Comparison of ENCODE assay signal across 10 mouse cellular contexts in genomic region chr10:52416458-52416857, GRCm38 (mm10). TPM values are rescaled to one million over a fixed set of nuclear protein-coding genes. Genes with fewer than 3 reads are reported as not detected.
A peak's percentile ranks its signal among the peaks of the same experiment; 100 is the strongest.
DNase-seq lines count a peak whose midpoint lies in the region; ATAC-seq and TF ChIP-seq lines count a peak whose summit lies in the region.
"Had no signal": no experiment of that assay in that cellular context is flagged by ENCODE, and none has a peak within 500 bp of the region (broad histone marks: within the 10 kb centered on the region; RNA-seq: fewer than 3 reads in every experiment).

No protein-coding gene starts in this region.

- no peak for TF ChIP-seq RAD21 in MEL (IDR thresholded peaks at IDR 0.05; ENCODE audit: low read depth, low read length)

- H3K4me1 ChIP-seq in heart, embryonic 10.5 days, result peaks cover 10% of the 10 kb centered on the region; the same call in 1 of the 2 replicates
- peaks cover 8 to 12% of the 10 kb centered on the region in 2 experiments for H3K4me1 ChIP-seq in MEL (ENCODE audit: control insufficient read depth in 1 of 2, insufficient read depth in 2 of 2, low read length in 2 of 2)
- H3K4me1 ChIP-seq in heart, embryonic 15.5 days (replicated peaks), result peaks cover 26% of the 10 kb centered on the region
- H3K4me1 ChIP-seq in liver, embryonic 16.5 days (ENCODE audit: control insufficient read depth, low read depth, low read length), result peaks cover 18% of the 10 kb centered on the region

- peak overlapping the region; percentile 94 for H3K4me3 ChIP-seq in heart, embryonic 10.5 days
- H3K4me3 ChIP-seq in MEL (ENCODE audit: control insufficient read depth in 1 of 2, insufficient read depth in 1 of 2, low read depth in 2 of 2, low read length in 2 of 2), result peak overlapping the region; percentile 27 to 82; a peak in 3 of 4 replicates
- peak overlapping the region; percentile 100 for H3K4me3 ChIP-seq in heart, embryonic 15.5 days
- no peak overlapping the region for H3K4me3 ChIP-seq in liver, embryonic 16.5 days (ENCODE audit: low read depth, low read length)

- peak overlapping the region; percentile 60 for H3K4me2 ChIP-seq in heart, embryonic 15.5 days
- H3K4me2 ChIP-seq in liver, embryonic 16.5 days (ENCODE audit: low read depth, low read length), result peak overlapping the region; percentile 61

- no peaks in the 10 kb centered on the region for H3K27me3 ChIP-seq in heart, embryonic 10.5 days (ENCODE audit: insufficient read depth, poor library complexity, severe bottlenecking)
- H3K27me3 ChIP-seq in MEL (ENCODE audit: control insufficient read depth in 1 of 2, insufficient read depth in 2 of 2, low read length in 2 of 2), result no peaks in the 10 kb centered on the region
- H3K27me3 ChIP-seq in heart, embryonic 15.5 days, result no peaks in the 10 kb centered on the region
- H3K27me3 ChIP-seq in liver, embryonic 16.5 days (ENCODE audit: control insufficient read depth, insufficient read depth, low read depth, low read length), result no peaks in the 10 kb centered on the region

- no peaks in the 10 kb centered on the region for H3K36me3 ChIP-seq in heart, embryonic 10.5 days
- peaks cover 0 to 28% of the 10 kb centered on the region in 2 experiments; a peak in 3 of 4 replicates for H3K36me3 ChIP-seq in MEL (ENCODE audit: control insufficient read depth in 1 of 2, insufficient read depth in 2 of 2, low read length in 2 of 2)
- no peaks in the 10 kb centered on the region for H3K36me3 ChIP-seq in heart, embryonic 15.5 days
- H3K36me3 ChIP-seq in liver, embryonic 16.5 days (ENCODE audit: control insufficient read depth, insufficient read depth), result no peaks in the 10 kb centered on the region

- DNase-seq in heart, embryonic 10.5 days (ENCODE audit: low spot score), result no peak
- DNase-seq in heart, postnatal 14 days, result no peak
- DNase-seq in MEL (ENCODE audit: low read depth, low spot score), result no peak
- no peak for DNase-seq in gastrocnemius, adult 18-20 months (ENCODE audit: low spot score)
- DNase-seq in spleen, postnatal 4 days (ENCODE audit: low spot score in 2 of 2), result no peak

- no peak for TF ChIP-seq POLR2A in MEL (IDR thresholded peaks at IDR 0.05; ENCODE audit: control insufficient read depth in 1 of 2, insufficient read depth in 1 of 2, low read depth in 1 of 2, low read length in 2 of 2, poor library complexity in 1 of 2)

- ATAC-seq in heart, embryonic 15.5 days (replicated peaks; ENCODE audit: insufficient number of reproducible peaks, insufficient read depth, low FRiP score, low read depth), result no peak
- no peak for ATAC-seq in liver, embryonic 16.5 days (ENCODE audit: low read depth)
- no peak for ATAC-seq in megakaryocyte progenitor cell, adult 5-6 weeks (replicated peaks; ENCODE audit: poor library complexity)

- no peak for TF ChIP-seq EP300 in MEL (IDR thresholded peaks at IDR 0.05; ENCODE audit: low read depth in 1 of 2, low read length in 2 of 2)

- H3K79me2 ChIP-seq in MEL (ENCODE audit: control insufficient read depth, insufficient read depth, low read length, poor library complexity), result peaks cover 37% of the 10 kb centered on the region

- no peaks in the 10 kb centered on the region for H3K9me3 ChIP-seq in heart, embryonic 10.5 days
- no peaks in the 10 kb centered on the region for H3K9me3 ChIP-seq in MEL (replicated peaks; ENCODE audit: insufficient read depth, low read length)
- no peaks in the 10 kb centered on the region for H3K9me3 ChIP-seq in heart, embryonic 15.5 days (replicated peaks)
- no peaks in the 10 kb centered on the region for H3K9me3 ChIP-seq in liver, embryonic 16.5 days (replicated peaks; ENCODE audit: control insufficient read depth, low read length)

- TF ChIP-seq CTCF in MEL (IDR thresholded peaks at IDR 0.05 in 2 of 3, conservative IDR thresholded peaks at IDR 0.05 in 1 of 3; ENCODE audit: control insufficient read depth in 1 of 3, insufficient read depth in 1 of 3, low read depth in 2 of 3, low read length in 3 of 3, poor library complexity in 1 of 3, severe bottlenecking in 1 of 3), result no peak

- intact Hi-C loops in heart, postnatal 14 days (cut with DNase I), result loop anchor here (2.0 to 5.0 kb wide), 2 partner anchors 26 to 34 kb away; partner anchors contain the start of gene Gopc

- peak overlapping the region; percentile 58 for H3K9ac ChIP-seq in MEL (ENCODE audit: control insufficient read depth, low read depth, low read length, poor library complexity, severe bottlenecking)
- no peak overlapping the region for H3K9ac ChIP-seq in heart, embryonic 15.5 days
- H3K9ac ChIP-seq in liver, embryonic 16.5 days (ENCODE audit: low read depth, low read length), result no peak overlapping the region

- WGBS in heart, embryonic 10.5 days, result 56% methylated on average over 2 of the region's 2 CpGs
- 36% methylated on average over 2 of the region's 2 CpGs for WGBS in heart, embryonic 15.5 days
- WGBS in liver, embryonic 16.5 days (ENCODE audit: insufficient replicate concordance), result 41% methylated on average over 2 of the region's 2 CpGs

- H3K27ac ChIP-seq in heart, embryonic 10.5 days, result peak overlapping the region; percentile 93; the same call in 1 of the 2 replicates
- H3K27ac ChIP-seq in MEL (ENCODE audit: control insufficient read depth, low read depth, low read length), result no peak overlapping the region
- peak overlapping the region; percentile 97 for H3K27ac ChIP-seq in heart, embryonic 15.5 days
- H3K27ac ChIP-seq in liver, embryonic 16.5 days (ENCODE audit: low read length), result no peak overlapping the region

TF ChIP-seq in MEL, 35 proteins besides CTCF, POLR2A, EP300 and RAD21:
- TF ChIP-seq CHD2 (IDR thresholded peaks at IDR 0.05; ENCODE audit: low read length) (no peak), GATA1 (IDR thresholded peaks at IDR 0.05; ENCODE audit: low read depth, low read length) (peak; percentile 12; the same call in 1 of the 2 replicates), BHLHE40 (IDR thresholded peaks at IDR 0.05; ENCODE audit: borderline replicate concordance, low read depth, low read length) (no peak)

RNA-seq across cellular contexts. Expression of gene Nus1, which starts 0.9 kb away (rescaled TPM):
- 9.4 and 14.1 TPM in 2 replicates for polyA plus RNA-seq in heart, embryonic 10.5 days (2016; fragmentation: Nextera tagmentation; extraction: Ambion mirVana)
- 10 to 100 TPM; 27.4 to 31.2 TPM for total RNA-seq in heart, postnatal 14 days (2021)
- total RNA-seq in MEL (2012; rRNA removed), result 24.8 and 25.6 TPM in 2 replicates
- 10 to 100 TPM; 43.5 to 52.4 TPM for polyA plus RNA-seq in MEL (2012; ENCODE audit: insufficient read depth in 1 of 2, insufficient read length in 2 of 2, low read depth in 1 of 2, low replicate concordance in 2 of 2, missing spikeins in 1 of 2)
- polyA plus RNA-seq in heart, embryonic 15.5 days (2015; fragmentation: Nextera tagmentation; extraction: Ambion mirVana), result 7.9 and 8.8 TPM in 2 replicates
- polyA plus RNA-seq in liver, embryonic 16.5 days (2015; fragmentation: Nextera tagmentation; extraction: Ambion mirVana), result 4.1 and 4.3 TPM in 2 replicates
- total RNA-seq in gastrocnemius, adult 18-20 months (2021), result 10 to 100 TPM; 18.8 to 20.3 TPM
- 33.7 and 37.2 TPM in 2 replicates for total RNA-seq in megakaryocyte progenitor cell, adult 5-6 weeks (2015)
- total RNA-seq in megakaryocyte progenitor cell, adult 5-6 weeks (2017), result 26.8 and 41.1 TPM in 2 replicates

RNA-seq across cellular contexts. Expression of gene Nepn, which starts 27.7 kb away (rescaled TPM):
- polyA plus RNA-seq in heart, embryonic 10.5 days (2016; fragmentation: Nextera tagmentation; extraction: Ambion mirVana), result 7.6 TPM in 1 of 2 replicates, not detected in the other
- under 1 TPM; 0.22 to 0.69 TPM for total RNA-seq in heart, postnatal 14 days (2021)
- 0.12 and 0.13 TPM in 2 replicates for total RNA-seq in MEL (2012; rRNA removed)
- under 1 TPM in 1 of 2 experiments, not detected in 1; 0.17 TPM for polyA plus RNA-seq in MEL (2012; ENCODE audit: insufficient read depth in 1 of 2, insufficient read length in 2 of 2, low read depth in 1 of 2, low replicate concordance in 2 of 2, missing spikeins in 1 of 2)
- polyA plus RNA-seq in heart, embryonic 15.5 days (2015; fragmentation: Nextera tagmentation; extraction: Ambion mirVana), result not detected in 2 replicates
- polyA plus RNA-seq in liver, embryonic 16.5 days (2015; fragmentation: Nextera tagmentation; extraction: Ambion mirVana), result 0.14 TPM in 1 of 2 replicates, not detected in the other
- under 1 TPM; 0.17 to 0.27 TPM for total RNA-seq in gastrocnemius, adult 18-20 months (2021)
- not detected in 2 replicates for total RNA-seq in megakaryocyte progenitor cell, adult 5-6 weeks (2015)
- total RNA-seq in megakaryocyte progenitor cell, adult 5-6 weeks (2017), result not detected in 2 replicates
- total RNA-seq: ES-E14 had no signal
- polyA plus RNA-seq: neural tube, embryonic 11.5 days had no signal

RNA-seq across cellular contexts. Expression of gene Gopc, which starts 34.5 kb away (rescaled TPM):
- 17.4 and 18.4 TPM in 2 replicates for polyA plus RNA-seq in heart, embryonic 10.5 days (2016; fragmentation: Nextera tagmentation; extraction: Ambion mirVana)
- 10 to 100 TPM; 17.8 to 18.5 TPM for total RNA-seq in heart, postnatal 14 days (2021)
- total RNA-seq in MEL (2012; rRNA removed), result 6.2 and 6.4 TPM in 2 replicates
- 1 to 10 TPM in 1 of 2 experiments, not detected in 1; 8.2 TPM for polyA plus RNA-seq in MEL (2012; ENCODE audit: insufficient read depth in 1 of 2, insufficient read length in 2 of 2, low read depth in 1 of 2, low replicate concordance in 2 of 2, missing spikeins in 1 of 2)
- 12.3 and 13.2 TPM in 2 replicates for polyA plus RNA-seq in heart, embryonic 15.5 days (2015; fragmentation: Nextera tagmentation; extraction: Ambion mirVana)
- polyA plus RNA-seq in liver, embryonic 16.5 days (2015; fragmentation: Nextera tagmentation; extraction: Ambion mirVana), result 4.7 and 5.0 TPM in 2 replicates
- 1 to 10 TPM; 6.5 to 8.7 TPM for total RNA-seq in gastrocnemius, adult 18-20 months (2021)
- 14.5 and 17.4 TPM in 2 replicates for total RNA-seq in megakaryocyte progenitor cell, adult 5-6 weeks (2015)
- 16.3 and 17.2 TPM in 2 replicates for total RNA-seq in megakaryocyte progenitor cell, adult 5-6 weeks (2017)

RNA-seq across cellular contexts. Expression of gene Gm26741, which starts 57.9 kb away (rescaled TPM):
- polyA plus RNA-seq in heart, embryonic 10.5 days (2016; fragmentation: Nextera tagmentation; extraction: Ambion mirVana), result not detected in 2 replicates
- not detected for total RNA-seq in heart, postnatal 14 days (2021)
- not detected in 2 replicates for total RNA-seq in MEL (2012; rRNA removed)
- polyA plus RNA-seq in MEL (2012; ENCODE audit: insufficient read depth in 1 of 2, insufficient read length in 2 of 2, low read depth in 1 of 2, low replicate concordance in 2 of 2, missing spikeins in 1 of 2), result not detected
- polyA plus RNA-seq in heart, embryonic 15.5 days (2015; fragmentation: Nextera tagmentation; extraction: Ambion mirVana), result not detected in 2 replicates
- polyA plus RNA-seq in liver, embryonic 16.5 days (2015; fragmentation: Nextera tagmentation; extraction: Ambion mirVana), result not detected in 2 replicates
- not detected for total RNA-seq in gastrocnemius, adult 18-20 months (2021)
- not detected in 2 replicates for total RNA-seq in megakaryocyte progenitor cell, adult 5-6 weeks (2015)
- not detected in 2 replicates for total RNA-seq in megakaryocyte progenitor cell, adult 5-6 weeks (2017)
- total RNA-seq: ES-E14 had no signal
- polyA plus RNA-seq: neural tube, embryonic 11.5 days had no signal

Comparison
In these comparisons a context has a peak if more than half of its experiments do, and no peak if none do; other contexts are left out.
1. H3K27ac ChIP-seq: peak in heart, embryonic 10.5 days (single experiment) and heart, embryonic 15.5 days (single experiment); none in MEL (single experiment) and liver, embryonic 16.5 days (single experiment).